Mouse (Mus musculus) limb, embryonic 13.5 days (tissue): ENCODE data around the gene Mrpl23. TPM values are rescaled to one million over a fixed set of nuclear protein-coding genes. Genes with fewer than 3 reads are reported as not detected.

Experiments used
- ATAC-seq: fragments of 200-750 bp; cut with Nextera tagmentation; 2 replicates; pipeline ENCODE4 v1.8.0; 2017; ENCODE audit warnings: low read depth, moderate number of reproducible peaks, moderate TSS enrichment; ENCODE audit not compliant: low FRiP score
- H3K27ac ChIP-seq: fragments of 300-500 bp; sonication (generic); 2 replicates; pipeline ENCODE4 v1.5.1; 2015; ENCODE audit warnings: inconsistent platforms, mild to moderate bottlenecking, moderate library complexity
- H3K27me3 ChIP-seq: fragments of 300-500 bp; sonication (generic); 2 replicates; pipeline ENCODE4 v1.6.1; 2015; ENCODE audit warnings: mild to moderate bottlenecking, inconsistent platforms
- H3K36me3 ChIP-seq: fragments of 300-500 bp; sonication (generic); 2 replicates; pipeline ENCODE4 v1.6.1; 2015; ENCODE audit warnings: inconsistent platforms, mild to moderate bottlenecking, moderate library complexity
- H3K4me1 ChIP-seq: fragments of 300-500 bp; sonication (generic); 2 replicates; pipeline ENCODE4 v1.6.1; 2015; ENCODE audit warnings: inconsistent platforms
- H3K4me2 ChIP-seq: fragments of 300-500 bp; sonication (generic); replicated peaks from 2 replicates; pipeline ENCODE4 v1.6.1; 2015; ENCODE audit warnings: inconsistent platforms, mild to moderate bottlenecking, moderate library complexity
- H3K4me3 ChIP-seq: fragments of 300-500 bp; sonication (generic); 2 replicates; pipeline ENCODE4 v1.5.1; 2015; ENCODE audit warnings: moderate library complexity, mild to moderate bottlenecking, inconsistent platforms
- H3K9ac ChIP-seq: fragments of 300-500 bp; sonication (generic); 2 replicates; pipeline ENCODE4 v1.6.1; 2015; ENCODE audit warnings: mild to moderate bottlenecking, inconsistent platforms
- H3K9me3 ChIP-seq: fragments of 300-500 bp; sonication (generic); 2 replicates; pipeline ENCODE4 v1.6.1; 2016; ENCODE audit warnings: inconsistent platforms
- WGBS: fragments of 180-500 bp; shearing (Covaris S2); methylation state at CpG from one replicate; pipeline ENCODE4 v1.1.7; 2015; 5-methylcytosine and 5-hydroxymethylcytosine counted together
- polyA plus RNA-seq: library from polyadenylated mRNA; unstranded; fragments of >200 nt; fragmentation: Nextera tagmentation; extraction: Ambion mirVana; gene quantifications from 2 replicates; pipeline ENCODE4 v1.2.1, GENCODE M21; 2015

The Mrpl23 gene
- polyA plus RNA-seq, 1 experiment from 2014 or later, result 35.1 TPM

DNA sequence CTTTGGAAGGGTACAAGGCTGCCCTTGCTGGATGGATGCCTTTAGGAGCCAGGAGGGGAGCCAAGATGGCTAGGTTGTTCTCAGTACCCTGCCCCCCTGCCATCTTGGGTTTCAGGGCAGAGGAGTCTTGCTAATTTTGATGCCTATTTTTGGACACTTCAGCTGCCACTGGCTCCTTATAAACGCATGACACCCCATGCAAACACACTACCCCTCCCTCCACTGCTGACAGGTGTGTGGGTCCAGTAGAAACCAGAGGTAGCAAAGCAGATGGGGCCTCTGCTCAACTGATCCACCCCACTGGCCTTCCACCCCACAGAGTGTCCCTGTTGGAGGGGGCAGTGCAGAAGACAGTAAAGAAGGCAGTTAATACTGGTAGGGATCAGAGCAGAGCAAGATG is 32.5 kb upstream of the Mrpl23 start:
- peaks cover under 1% of the 10 kb centered on the region for H3K4me1 ChIP-seq
- H3K9me3 ChIP-seq, result no peaks in the 10 kb centered on the region
- WGBS, result 74% methylated on average over 1 of the region's 1 CpGs
- no peaks in the 10 kb centered on the region for H3K27me3 ChIP-seq
- H3K36me3 ChIP-seq, result no peaks in the 10 kb centered on the region
- ATAC-seq, result peak; percentile 51
- H3K9ac ChIP-seq, result no peak overlapping the region
- H3K4me3 ChIP-seq, result no peak overlapping the region
- H3K4me2 ChIP-seq, result no peak overlapping the region
- no peak overlapping the region for H3K27ac ChIP-seq

GRCm38 (mm10) chr7:142503206-142503605 is 29.3 kb upstream of the Mrpl23 start:
- Histone ChIP-seq H3K4me1 (peaks cover 30% of the 10 kb centered on the region), H3K9me3 (no peaks in the 10 kb centered on the region), H3K27ac (no peak overlapping the region), H3K27me3 (no peaks in the 10 kb centered on the region), H3K9ac (no peak overlapping the region), H3K4me3 (no peak overlapping the region), H3K4me2 (no peak overlapping the region), H3K36me3 (no peaks in the 10 kb centered on the region)
- 74% methylated on average over 4 of the region's 4 CpGs for WGBS
- no peak for ATAC-seq

DNA sequence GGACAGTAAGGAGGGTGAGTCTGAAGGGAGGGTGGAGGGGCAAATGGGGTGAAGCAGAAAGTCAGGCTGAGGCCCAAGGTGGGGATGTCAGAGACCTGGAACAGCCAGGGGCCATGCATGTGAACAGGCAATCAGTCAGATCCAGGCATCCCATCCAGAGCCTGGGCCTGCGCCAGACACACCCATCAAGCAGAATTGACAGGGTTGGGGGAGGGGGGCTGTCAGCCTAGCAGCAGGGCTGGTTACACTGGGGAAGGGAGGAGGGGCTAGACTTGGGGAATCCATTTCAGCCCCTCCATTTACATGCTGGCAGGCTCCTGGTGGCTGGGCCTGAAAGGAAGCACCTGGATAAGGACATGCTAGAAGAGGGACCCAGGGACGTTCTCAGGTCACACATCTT is 26.5 kb upstream of the Mrpl23 start:
- peak; percentile 38; the same call in 1 of the 2 replicates for ATAC-seq
- Histone ChIP-seq H3K27ac (peak overlapping the region; percentile 69), H3K27me3 (no peaks in the 10 kb centered on the region), H3K9ac (no peak overlapping the region), H3K9me3 (no peaks in the 10 kb centered on the region), H3K4me2 (no peak overlapping the region), H3K4me3 (no peak overlapping the region), H3K36me3 (no peaks in the 10 kb centered on the region), H3K4me1 (peaks cover 52% of the 10 kb centered on the region)
- WGBS, result 20% methylated on average over 2 of the region's 2 CpGs

DNA sequence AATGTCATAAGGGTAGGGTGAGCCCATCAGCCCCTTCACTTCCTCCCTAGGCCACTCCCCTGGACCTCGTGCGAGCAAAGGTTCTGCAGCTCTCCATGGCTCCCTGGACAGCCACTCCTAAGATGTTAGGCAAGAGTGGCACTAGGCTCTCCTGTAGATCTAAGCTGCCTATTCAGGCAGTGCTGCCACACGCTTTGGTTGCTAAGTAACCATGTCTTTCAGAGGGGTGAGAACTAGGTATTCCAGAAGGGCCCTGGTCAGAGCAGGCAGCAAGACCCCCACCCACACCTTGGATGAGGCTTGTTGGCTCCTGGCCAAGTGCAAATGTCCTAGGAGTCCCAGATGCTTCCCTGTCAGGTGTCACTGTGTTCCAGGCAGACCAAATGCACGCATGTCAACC is 26.0 kb upstream of the Mrpl23 start:
- Histone ChIP-seq H3K4me1 (peaks cover 56% of the 10 kb centered on the region), H3K9ac (no peak overlapping the region), H3K27me3 (no peaks in the 10 kb centered on the region), H3K36me3 (no peaks in the 10 kb centered on the region), H3K4me2 (no peak overlapping the region), H3K9me3 (no peaks in the 10 kb centered on the region), H3K4me3 (no peak overlapping the region), H3K27ac (peak overlapping the region; percentile 69)
- ATAC-seq, result no peak
- WGBS, result 46% methylated on average over 4 of the region's 4 CpGs

DNA sequence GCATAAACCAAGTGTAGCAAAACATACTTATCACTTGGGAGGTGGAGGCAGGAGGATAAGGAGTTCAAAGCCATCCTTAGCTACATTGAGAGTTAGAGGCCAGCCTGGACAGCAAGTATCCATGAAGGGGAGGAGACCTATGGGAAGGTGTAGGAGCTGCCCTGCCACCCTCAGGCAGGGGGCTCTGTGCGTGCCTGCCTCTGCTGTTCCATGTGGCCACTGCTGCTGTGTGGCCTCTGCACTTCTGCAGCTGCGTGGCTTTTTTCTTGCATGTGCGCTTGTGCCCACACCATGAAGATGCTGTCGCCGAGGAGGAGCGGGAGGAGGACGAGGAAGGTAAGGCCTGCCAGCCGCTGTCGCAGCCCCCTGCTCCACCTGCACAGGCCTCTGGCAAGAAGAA is 25.0 kb upstream of the Mrpl23 start:
- WGBS, result 93% methylated on average over 9 of the region's 9 CpGs
- ATAC-seq, result no peak
- Histone ChIP-seq H3K27ac (no peak overlapping the region), H3K4me1 (peaks cover 56% of the 10 kb centered on the region), H3K27me3 (no peaks in the 10 kb centered on the region), H3K9me3 (no peaks in the 10 kb centered on the region), H3K4me2 (no peak overlapping the region), H3K4me3 (no peak overlapping the region), H3K9ac (no peak overlapping the region), H3K36me3 (no peaks in the 10 kb centered on the region)

- H3K9me3 ChIP-seq, result no peaks in the 10 kb centered on the region
- 0 out of 2 replicates have a peak overlapping the region, but pooled peaks have one; percentile 10 for H3K4me2 ChIP-seq
- no peaks in the 10 kb centered on the region for H3K27me3 ChIP-seq
- peaks cover 63% of the 10 kb centered on the region for H3K4me1 ChIP-seq
- ATAC-seq, result no peak
- H3K36me3 ChIP-seq, result no peaks in the 10 kb centered on the region
- H3K4me3 ChIP-seq, result no peak overlapping the region
- no peak overlapping the region; the same call in 1 of the 2 replicates for H3K9ac ChIP-seq
- H3K27ac ChIP-seq, result peak overlapping the region; percentile 97
- WGBS, result 19% methylated on average over 14 of the region's 14 CpGs
These were observed 23.0 kb upstream of the Mrpl23 start for GRCm38 (mm10) chr7:142509518-142509917.

GRCm38 (mm10) chr7:142510021-142510777 is 22.3 kb upstream of the Mrpl23 start:
- Histone ChIP-seq H3K36me3 (no peaks in the 10 kb centered on the region), H3K4me2 (peak overlapping the region; percentile 17; the same call in 1 of the 2 replicates), H3K9me3 (no peaks in the 10 kb centered on the region), H3K9ac (peak overlapping the region; percentile 27; the same call in 1 of the 2 replicates), H3K27me3 (no peaks in the 10 kb centered on the region), H3K4me3 (no peak overlapping the region), H3K4me1 (peaks cover 66% of the 10 kb centered on the region), H3K27ac (peak overlapping the region; percentile 97)
- ATAC-seq, result peak; percentile 31; the same call in 1 of the 2 replicates
- 10% methylated on average over 12 of the region's 12 CpGs for WGBS

GRCm38 (mm10) chr7:142514048-142514447 is 18.4 kb upstream of the Mrpl23 start:
- Histone ChIP-seq H3K9me3 (no peaks in the 10 kb centered on the region), H3K4me2 (no peak overlapping the region), H3K4me1 (peaks cover 53% of the 10 kb centered on the region), H3K9ac (no peak overlapping the region), H3K36me3 (no peaks in the 10 kb centered on the region), H3K4me3 (no peak overlapping the region), H3K27ac (peak overlapping the region; percentile 97; the same call in 1 of the 2 replicates), H3K27me3 (no peaks in the 10 kb centered on the region)
- ATAC-seq, result no peak
- 79% methylated on average over 4 of the region's 4 CpGs for WGBS

DNA sequence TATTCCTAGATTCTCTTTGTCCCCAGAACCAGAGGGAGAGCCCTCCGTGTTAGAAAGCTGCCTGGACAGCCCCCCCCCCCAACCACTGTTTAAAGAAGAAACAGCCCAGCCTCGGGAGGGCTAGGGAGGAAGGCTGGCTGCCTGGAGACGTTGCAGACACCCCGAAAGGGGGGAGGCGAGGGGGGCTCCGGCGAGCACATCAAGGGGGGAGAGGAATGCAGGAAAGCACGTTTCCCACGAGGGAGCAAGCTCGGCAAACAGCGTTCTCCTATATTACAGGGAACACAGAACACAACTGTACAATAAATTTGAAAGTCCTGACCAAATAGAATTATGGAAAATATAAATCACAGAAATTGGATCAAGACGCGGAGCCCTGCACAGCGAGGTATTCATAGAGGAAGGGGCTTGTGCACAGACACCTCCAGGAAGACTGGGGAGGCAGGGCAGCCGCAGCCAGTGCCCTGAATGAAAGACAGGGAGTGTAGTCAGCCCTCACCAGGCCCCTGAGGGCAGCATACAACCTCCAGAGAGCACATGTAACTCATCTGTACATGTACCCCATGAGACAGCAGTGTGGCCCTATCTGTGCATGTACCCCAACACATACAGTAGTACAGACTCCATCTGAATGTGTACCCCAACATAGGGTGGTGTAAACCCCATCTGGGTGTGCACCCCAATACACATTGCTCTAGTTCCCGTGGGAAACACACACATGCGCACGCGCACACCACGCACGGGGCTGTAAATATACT is 16.1 kb upstream of the Mrpl23 start:
- no peaks in the 10 kb centered on the region for H3K36me3 ChIP-seq
- peaks cover 37% of the 10 kb centered on the region for H3K4me1 ChIP-seq
- H3K27me3 ChIP-seq, result no peaks in the 10 kb centered on the region
- 25% methylated on average over 21 of the region's 21 CpGs for WGBS
- H3K27ac ChIP-seq, result peak overlapping the region; percentile 97
- no peaks in the 10 kb centered on the region for H3K9me3 ChIP-seq
- H3K4me3 ChIP-seq, result no peak overlapping the region
- ATAC-seq, result peak; percentile 87
- H3K9ac ChIP-seq, result peak overlapping the region; percentile 62
- peak overlapping the region; percentile 50 for H3K4me2 ChIP-seq

DNA sequence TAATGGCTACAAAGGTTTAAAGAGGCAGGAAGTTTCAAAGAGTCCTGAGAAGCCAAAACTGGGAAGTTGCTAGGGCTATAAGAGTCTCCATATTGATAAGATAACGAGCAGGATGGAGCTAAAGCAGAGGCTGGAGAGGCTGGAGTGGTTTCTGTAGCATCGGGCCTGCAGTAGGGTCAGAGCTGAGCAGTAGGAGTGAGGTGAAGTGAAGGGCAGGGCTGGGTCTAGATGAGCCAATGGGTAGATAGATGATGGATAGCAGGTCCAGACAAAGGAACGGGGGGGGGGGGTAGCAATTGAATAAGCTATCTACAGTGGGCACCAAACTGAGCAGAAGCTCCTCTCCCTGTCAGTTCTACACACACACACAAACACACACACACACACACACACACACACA is 15.0 kb upstream of the Mrpl23 start:
- no peaks in the 10 kb centered on the region for H3K36me3 ChIP-seq
- no peaks in the 10 kb centered on the region for H3K27me3 ChIP-seq
- no peak overlapping the region; the same call in 1 of the 2 replicates for H3K27ac ChIP-seq
- H3K4me2 ChIP-seq, result no peak overlapping the region
- H3K4me3 ChIP-seq, result no peak overlapping the region
- 88% methylated on average over 3 of the region's 3 CpGs for WGBS
- ATAC-seq, result no peak
- H3K9me3 ChIP-seq, result no peaks in the 10 kb centered on the region
- peaks cover 43% of the 10 kb centered on the region for H3K4me1 ChIP-seq
- no peak overlapping the region for H3K9ac ChIP-seq

GRCm38 (mm10) chr7:142520331-142520730 is 12.2 kb upstream of the Mrpl23 start:
- Histone ChIP-seq H3K36me3 (no peaks in the 10 kb centered on the region), H3K27ac (no peak overlapping the region)

DNA sequence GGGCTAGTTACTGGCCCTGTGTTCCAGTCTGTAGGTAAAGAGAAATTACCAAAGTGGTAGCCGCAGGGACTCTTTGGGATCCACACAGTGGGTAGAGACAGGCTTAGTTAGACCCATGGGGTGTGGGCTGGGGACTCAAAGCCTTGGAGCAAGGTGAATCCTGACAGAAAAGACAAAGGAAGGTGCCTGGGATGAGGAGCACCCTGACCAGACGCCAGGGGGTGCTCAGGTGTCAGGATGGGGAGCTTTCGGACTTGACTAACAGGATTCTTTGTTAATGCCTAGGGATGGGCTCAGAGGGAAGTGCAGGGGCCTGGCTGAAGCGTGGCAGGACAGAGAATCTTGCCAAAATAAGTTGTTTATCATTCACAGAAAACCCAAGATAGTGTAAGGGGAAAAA is 10.1 kb upstream of the Mrpl23 start:
- no peak overlapping the region for H3K4me2 ChIP-seq
- WGBS, result 29% methylated on average over 4 of the region's 4 CpGs
- ATAC-seq, result no peak
- peak overlapping the region; percentile 83; the same call in 1 of the 2 replicates for H3K27ac ChIP-seq
- no peaks in the 10 kb centered on the region for H3K36me3 ChIP-seq
- peaks cover 54% of the 10 kb centered on the region for H3K4me1 ChIP-seq
- no peaks in the 10 kb centered on the region for H3K27me3 ChIP-seq
- H3K4me3 ChIP-seq, result no peak overlapping the region
- no peaks in the 10 kb centered on the region for H3K9me3 ChIP-seq
- H3K9ac ChIP-seq, result no peak overlapping the region

More at GRCm38 (mm10) chr7:142520331-142520730, 12.2 kb upstream of the Mrpl23 start:
- Histone ChIP-seq H3K4me2 (no peak overlapping the region), H3K9me3 (no peaks in the 10 kb centered on the region), H3K27me3 (no peaks in the 10 kb centered on the region), H3K4me1 (peaks cover 54% of the 10 kb centered on the region), H3K4me3 (no peak overlapping the region), H3K9ac (no peak overlapping the region)
- 70% methylated on average over 4 of the region's 4 CpGs for WGBS
- ATAC-seq, result no peak
